Mouse (Mus musculus): ENCODE results near the gene Stam2.
A peak's percentile ranks its signal among the peaks of the same experiment; 100 is the strongest.

The Stam2 gene

GRCm38 (mm10) chr2:52730891-52731290 is 11.2 kb downstream of the Stam2 start:
- DNase-seq (ENCODE audit: low spot score in 2 of 2): peak in 1 of 2 experiments; percentile 32

GRCm38 (mm10) chr2:52720231-52721025 is 21.7 kb downstream of the Stam2 start:
- peak in 1 of 2 experiments; percentile 29 for DNase-seq (ENCODE audit: low spot score in 2 of 2)

- DNase-seq (ENCODE audit: low spot score in 2 of 2): peak in 1 of 2 experiments; percentile 10
These were observed 25.0 kb downstream of the Stam2 start for GRCm38 (mm10) chr2:52717076-52717475.

- peak; percentile 63 to 65 for DNase-seq (ENCODE audit: low spot score in 2 of 2)
These were observed 26.5 kb downstream of the Stam2 start for GRCm38 (mm10) chr2:52715538-52715937.

DNA sequence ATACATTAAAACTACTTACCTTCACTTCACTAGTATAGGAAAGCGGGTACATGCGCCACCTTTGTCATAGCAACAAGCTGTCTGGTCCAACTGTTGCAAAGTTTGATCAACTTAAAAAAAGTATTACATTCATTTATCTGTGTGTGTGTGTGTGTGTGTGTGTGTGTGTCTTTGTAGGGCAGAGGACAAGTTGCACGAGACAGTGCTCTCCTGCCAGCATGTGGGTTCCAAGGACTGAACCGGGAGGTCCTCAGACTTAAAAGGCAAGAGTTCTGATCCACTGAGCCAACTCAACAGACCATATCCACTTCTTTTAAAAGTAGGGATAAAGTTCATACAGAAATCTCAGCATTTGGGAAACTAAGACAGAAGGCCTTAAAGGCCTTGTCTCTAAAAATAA is 28.0 kb downstream of the Stam2 start:
- peak in 1 of 2 experiments; percentile 14 for DNase-seq (ENCODE audit: low spot score in 2 of 2)

DNA sequence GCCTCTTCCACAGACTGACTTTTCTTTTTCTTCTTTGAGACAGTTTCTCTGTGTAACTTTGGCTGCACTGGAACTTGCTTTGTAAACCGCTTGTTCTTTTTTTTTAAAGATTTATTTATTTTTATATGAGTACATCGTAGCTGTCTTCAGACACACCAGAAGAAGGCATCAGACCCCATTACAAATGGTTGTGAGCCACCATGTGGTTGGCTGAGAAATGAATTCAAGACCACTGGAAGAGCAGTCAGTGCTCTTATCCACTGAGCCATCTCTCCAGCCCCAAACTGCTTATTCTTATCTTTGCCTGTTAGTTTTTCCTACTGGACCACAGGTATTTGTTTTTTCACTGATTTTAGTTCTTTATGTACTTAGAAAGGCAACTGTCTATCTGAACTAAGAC is 31.3 kb downstream of the Stam2 start:
- DNase-seq (ENCODE audit: low spot score in 2 of 2): peak in 1 of 2 experiments; percentile 23

GRCm38 (mm10) chr2:52709417-52709816 is 32.7 kb downstream of the Stam2 start:
- no peak for DNase-seq (ENCODE audit: low spot score in 2 of 2)

DNA sequence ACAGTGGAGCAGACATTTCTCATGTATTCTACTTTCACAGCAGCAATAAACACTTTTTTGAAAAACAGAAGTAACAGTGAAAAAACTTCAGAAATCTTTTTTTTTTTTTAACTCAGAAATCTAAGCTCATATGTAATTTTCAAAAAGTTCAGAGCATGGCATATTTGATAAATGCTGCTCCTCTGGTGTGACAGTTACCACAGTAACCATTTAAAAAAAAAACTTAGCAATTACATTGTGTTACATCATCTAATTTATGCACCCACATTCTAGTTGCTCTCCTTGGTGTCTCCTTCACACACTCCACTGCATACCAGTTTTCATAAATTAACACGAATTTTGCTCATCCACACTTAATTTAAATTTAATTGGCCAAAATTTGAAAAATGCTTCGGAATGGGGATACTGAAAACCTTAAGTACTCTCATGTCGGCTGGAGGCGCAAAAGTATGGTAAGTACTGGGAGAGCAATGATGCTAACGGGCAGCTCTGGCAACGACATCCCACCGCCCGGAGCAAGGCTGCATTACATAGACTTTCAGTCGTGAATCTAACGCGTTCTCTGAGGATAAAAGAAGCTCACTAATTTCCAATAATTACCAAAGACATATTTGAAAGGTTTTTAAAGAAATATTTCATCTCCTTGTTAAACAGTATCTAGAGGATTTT is 40.6 kb downstream of the Stam2 start:
- no peak for DNase-seq (ENCODE audit: low spot score in 2 of 2)

DNA sequence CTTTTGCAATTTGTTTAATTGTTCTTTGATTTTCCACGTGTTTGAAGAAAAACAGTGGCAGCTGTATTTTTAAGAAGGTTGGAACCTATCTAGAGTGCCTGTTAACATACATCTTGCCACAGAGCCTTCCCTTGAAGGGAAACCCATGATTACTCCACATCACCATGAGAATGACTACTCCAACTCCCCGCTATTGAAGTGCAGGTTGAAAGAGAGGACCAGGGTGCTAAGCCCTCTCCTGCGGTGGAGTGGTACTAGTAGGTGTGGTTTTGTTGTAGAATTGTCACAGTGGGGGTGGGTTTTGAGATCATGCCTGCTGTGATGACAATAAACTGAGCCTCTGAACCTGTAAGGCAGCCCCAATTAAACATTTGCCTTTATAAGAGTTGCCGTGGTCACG is 41.7 kb downstream of the Stam2 start:
- no peak for DNase-seq (ENCODE audit: low spot score in 2 of 2)

- DNase-seq (ENCODE audit: low spot score in 2 of 2): no peak
These were observed 47.5 kb downstream of the Stam2 start for GRCm38 (mm10) chr2:52694604-52695003.

DNA sequence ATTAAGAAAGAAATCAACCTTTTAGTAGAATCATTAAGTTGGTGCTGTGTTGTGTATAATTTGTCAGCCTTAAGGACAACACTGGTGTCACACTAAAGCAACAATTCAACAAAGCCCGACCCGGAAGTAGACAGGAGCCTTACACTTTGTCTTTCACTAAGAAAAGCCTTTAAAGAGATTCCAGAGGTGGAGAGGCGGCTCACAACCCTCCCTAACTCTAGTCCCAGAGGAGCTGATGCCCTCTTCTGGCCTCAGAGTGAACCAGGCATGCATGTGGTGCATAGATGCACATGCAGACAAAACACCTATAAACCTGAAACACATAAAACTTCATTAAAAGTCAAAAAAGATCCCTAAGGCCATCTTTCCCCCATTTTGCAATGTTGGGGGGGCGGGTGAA is 50.3 kb downstream of the Stam2 start:
- DNase-seq (ENCODE audit: low spot score in 2 of 2): no peak

GRCm38 (mm10) chr2:52686601-52687000 is 55.5 kb downstream of the Stam2 start:
- DNase-seq (ENCODE audit: low spot score in 2 of 2): no peak

DNA sequence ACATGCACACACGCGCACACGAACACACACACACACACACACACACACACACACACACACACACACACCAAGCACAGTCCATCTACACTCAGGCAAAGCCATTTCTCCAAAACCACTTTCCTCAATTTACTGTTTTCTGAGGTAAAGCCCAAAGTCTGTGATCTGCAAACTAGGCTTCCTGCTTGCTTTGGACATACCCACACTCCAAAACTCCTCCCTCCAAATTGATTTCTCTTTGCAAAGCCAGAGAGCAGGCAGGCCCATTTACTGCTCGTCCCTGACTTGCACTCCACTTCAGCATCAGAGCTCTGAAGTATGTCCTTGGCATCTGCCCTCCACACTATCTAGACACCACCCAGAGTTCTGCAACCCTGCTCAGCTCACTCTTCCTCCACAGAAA is 64.5 kb downstream of the Stam2 start:
- no peak for DNase-seq (ENCODE audit: low spot score in 2 of 2)

- DNase-seq (ENCODE audit: low spot score in 2 of 2): peak; percentile 54 to 57
These were observed 65.2 kb downstream of the Stam2 start for GRCm38 (mm10) chr2:52676913-52677303.

DNA sequence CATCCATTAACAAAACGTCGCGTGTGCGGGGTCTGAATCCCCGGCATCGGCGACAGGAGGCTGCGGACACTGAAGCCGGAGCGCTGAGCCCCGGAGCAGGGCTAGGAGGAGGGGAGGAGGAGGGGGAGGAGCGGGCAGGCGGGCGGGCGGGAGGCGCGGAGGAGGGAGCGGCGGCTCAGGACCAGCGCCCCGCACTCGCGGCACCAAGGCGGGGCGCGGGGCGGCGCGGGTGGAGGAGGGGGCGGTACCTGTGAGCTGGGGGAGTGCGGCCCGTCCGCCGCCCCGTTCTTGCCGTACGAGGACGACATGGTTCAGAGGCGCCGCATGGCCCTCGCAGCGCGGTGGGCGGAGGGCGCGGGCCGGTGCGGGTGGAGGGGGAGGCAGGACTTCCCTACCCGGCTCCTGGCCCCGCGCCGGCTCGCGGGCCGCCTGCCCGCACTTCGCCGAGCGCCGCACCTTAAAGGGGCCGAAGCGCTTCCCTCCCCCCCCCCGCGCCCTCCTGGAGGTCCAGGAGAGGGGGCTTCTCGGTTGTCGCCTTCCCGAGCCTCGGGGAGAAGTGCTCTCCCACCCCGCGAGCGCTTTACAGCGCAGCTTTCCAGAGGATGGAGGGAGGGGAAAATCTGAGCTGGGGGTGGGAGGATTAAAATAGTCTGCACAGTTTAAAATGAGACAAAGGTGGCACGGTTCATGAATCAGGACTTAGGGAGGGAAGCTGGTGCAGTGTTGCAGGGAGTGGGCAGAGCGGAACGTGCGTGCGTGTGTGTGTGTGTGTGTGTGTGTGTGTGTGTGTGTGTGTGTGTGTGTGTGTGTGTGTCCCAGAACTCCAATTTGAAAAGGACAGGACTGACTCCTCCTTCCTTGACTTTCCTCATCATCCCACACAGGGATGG is 65.8 kb downstream of the Stam2 start, which contains the start of gene Cacnb4:
TSS of gene Cacnb4 (minus strand) at position 809 of the 890 bp plus-strand sequence.
- DNase-seq (ENCODE audit: low spot score in 2 of 2): peak; percentile 70 to 76

- DNase-seq (ENCODE audit: low spot score in 2 of 2): peak in 1 of 2 experiments; percentile 44
These were observed 66.6 kb downstream of the Stam2 start for GRCm38 (mm10) chr2:52675278-52675987.

- peak; percentile 47 to 49 for DNase-seq (ENCODE audit: low spot score in 2 of 2)
These were observed 67.2 kb downstream of the Stam2 start for GRCm38 (mm10) chr2:52674886-52675277.

GRCm38 (mm10) chr2:52673172-52673571 is 68.9 kb downstream of the Stam2 start:
- DNase-seq (ENCODE audit: low spot score in 2 of 2): no peak

GRCm38 (mm10) chr2:52670733-52671132 is 71.3 kb downstream of the Stam2 start:
- DNase-seq (ENCODE audit: low spot score in 2 of 2): peak; percentile 56 to 70

DNA sequence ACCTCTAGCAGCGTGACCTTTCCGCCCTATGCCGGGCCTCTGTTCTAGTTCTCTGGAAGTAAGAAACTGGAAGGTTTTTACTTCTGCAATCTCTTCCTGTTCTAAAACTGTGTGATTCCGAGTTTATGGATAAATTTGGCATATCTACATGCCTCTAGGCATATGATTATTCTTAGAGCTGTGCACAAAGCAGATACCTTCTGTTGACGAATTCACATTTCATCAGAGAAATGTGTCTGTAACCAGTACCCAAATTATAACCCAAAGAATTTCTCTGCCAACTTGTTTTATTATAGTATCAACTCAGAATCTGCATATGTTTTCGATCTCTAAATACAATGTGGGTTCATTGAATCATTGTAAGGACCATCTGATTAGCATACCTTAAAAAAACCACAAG is 73.6 kb downstream of the Stam2 start:
- no peak for DNase-seq (ENCODE audit: low spot score in 2 of 2)

DNA sequence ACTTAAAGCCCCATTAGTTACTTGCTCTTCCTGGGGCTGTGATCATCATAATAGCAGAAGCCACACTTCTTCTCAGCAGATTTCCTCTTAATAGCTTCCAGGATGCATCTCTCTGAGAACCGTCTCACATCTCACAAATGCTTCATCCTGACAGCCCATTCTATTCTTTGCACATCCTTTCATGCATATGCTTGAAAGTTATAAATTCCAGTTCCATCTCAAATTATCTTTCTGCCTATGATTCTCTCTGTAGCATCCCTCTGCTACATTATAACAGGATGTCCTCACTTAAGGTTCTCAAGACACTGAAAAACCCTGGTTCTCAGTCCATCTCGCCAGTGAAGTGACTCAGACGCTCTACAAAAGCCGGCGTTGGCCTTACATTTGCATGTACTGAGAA is 85.4 kb downstream of the Stam2 start:
- no peak for DNase-seq (ENCODE audit: low spot score in 2 of 2)

All from right cerebral cortex, postnatal 10 days (tissue).